Mouse (Mus musculus) olfactory bulb, adult 2 months (tissue): ENCODE data around the gene Tnnt3.

Source experiments
- CTCF ChIP-seq: fragments of 200-500 bp; IDR thresholded peaks from 2 replicates; pipeline ENCODE4 v1.5.1; 2012; ENCODE audit warnings: low read depth, mild to moderate bottlenecking, low read length, moderate library complexity; ENCODE audit not compliant: insufficient read depth
- POLR2A ChIP-seq: fragments of 200-500 bp; IDR thresholded peaks from 2 replicates; pipeline ENCODE4 v1.6.1; 2012; ENCODE audit warnings: mild to moderate bottlenecking, low read depth, low read length, moderate library complexity; ENCODE audit not compliant: insufficient read depth

DNA sequence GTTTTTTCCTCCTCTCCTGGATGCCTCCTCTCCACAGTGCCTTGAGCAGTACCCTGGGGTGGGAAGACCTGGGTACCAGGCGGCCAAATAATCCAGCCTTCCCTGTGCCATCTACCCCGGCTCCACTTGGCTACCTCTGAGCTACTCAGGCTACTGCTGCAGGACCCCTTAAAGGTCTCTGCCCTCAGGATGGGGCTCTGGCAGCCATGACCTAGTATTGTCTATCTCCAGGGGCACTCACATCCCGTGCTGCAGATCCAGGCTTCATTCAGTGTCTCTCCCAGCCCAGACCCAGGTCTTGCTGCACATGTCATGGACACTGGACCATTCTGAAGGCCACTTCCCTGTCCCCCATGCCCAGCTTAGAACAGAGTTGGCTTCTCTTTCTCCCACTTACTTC is 18.8 kb upstream of the Tnnt3 start:
- no peak for TF ChIP-seq POLR2A
- no peak for TF ChIP-seq CTCF
